In the genomic region with DNA sequence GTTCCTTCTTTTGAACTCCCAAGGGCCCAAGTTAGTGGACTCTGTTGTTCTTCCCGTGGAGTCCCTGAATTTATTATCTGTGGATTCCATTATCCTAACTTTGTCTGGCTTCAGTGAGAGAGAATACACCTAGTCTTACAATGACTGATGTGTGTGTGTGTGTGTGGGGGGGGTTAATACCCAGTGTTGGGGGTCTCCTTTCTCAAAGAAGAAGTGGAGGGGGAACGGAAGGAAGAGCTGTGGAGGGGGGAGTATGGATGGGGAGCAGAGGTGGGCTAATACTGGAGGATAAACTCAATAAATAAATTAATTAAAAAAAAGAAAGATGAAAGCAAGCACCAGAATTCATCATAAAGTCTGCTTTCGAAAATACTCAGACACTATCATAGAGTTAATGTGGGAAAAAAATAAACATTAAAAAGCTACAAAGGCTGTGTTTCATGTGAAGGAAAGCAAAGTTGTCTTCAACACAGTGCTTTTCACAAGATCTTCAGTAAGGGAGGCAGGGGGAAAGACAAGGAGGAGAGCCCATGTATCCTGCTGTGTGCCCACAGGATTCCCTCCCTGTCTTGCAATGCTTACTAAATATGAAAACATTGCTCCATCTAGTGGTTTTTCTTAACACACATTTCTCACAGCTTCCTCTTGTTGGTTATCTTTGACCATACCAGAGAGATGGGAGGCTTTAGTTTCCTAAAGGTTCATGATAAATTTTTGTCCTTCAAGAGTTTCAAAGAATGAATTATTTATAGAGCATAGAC, we compare ENCODE assay signal across 8 mouse cellular contexts.
DNase-seq lines count a peak whose midpoint lies in the region; ATAC-seq and TF ChIP-seq lines count a peak whose summit lies in the region.

No protein-coding gene starts in this region.

- 52% methylated on average over 3 of the region's 3 CpGs for WGBS in forebrain, embryonic 15.5 days
- 51% methylated on average over 3 of the region's 3 CpGs for WGBS in midbrain, postnatal 0 days

- no peak overlapping the region for H3K9ac ChIP-seq in forebrain, embryonic 15.5 days (replicated peaks)
- H3K9ac ChIP-seq in midbrain, postnatal 0 days (replicated peaks; ENCODE audit: low read length, poor library complexity, severe bottlenecking): no peak overlapping the region

- H3K27me3 ChIP-seq in forebrain, embryonic 15.5 days: no peaks in the 10 kb centered on the region
- no peaks in the 10 kb centered on the region for H3K27me3 ChIP-seq in midbrain, postnatal 0 days (ENCODE audit: insufficient read depth, low read length)

- no peaks in the 10 kb centered on the region for H3K4me1 ChIP-seq in forebrain, embryonic 15.5 days
- H3K4me1 ChIP-seq in midbrain, postnatal 0 days (ENCODE audit: insufficient read depth, low read length): no peaks in the 10 kb centered on the region

- ATAC-seq in forebrain, embryonic 15.5 days (replicated peaks): peak; percentile 80
- peak; percentile 65; the same call in 1 of the 2 replicates for ATAC-seq in midbrain, postnatal 0 days (ENCODE audit: low FRiP score)
- no peak; the same call in 1 of the 2 replicates for ATAC-seq in megakaryocyte, adult 5-6 weeks (ENCODE audit: poor library complexity, severe bottlenecking)

- H3K9me3 ChIP-seq in forebrain, embryonic 15.5 days: no peaks in the 10 kb centered on the region
- H3K9me3 ChIP-seq in midbrain, postnatal 0 days (ENCODE audit: low read length): no peaks in the 10 kb centered on the region

- peak; percentile 87 for TF ChIP-seq CTCF in midbrain, postnatal 0 days (IDR thresholded peaks at IDR 0.05)

- H3K4me2 ChIP-seq in forebrain, embryonic 15.5 days (replicated peaks): no peak overlapping the region
- H3K4me2 ChIP-seq in midbrain, postnatal 0 days (ENCODE audit: low read depth, low read length, poor library complexity, severe bottlenecking): no peak overlapping the region

- H3K27ac ChIP-seq in forebrain, embryonic 15.5 days (replicated peaks): no peak overlapping the region
- no peak overlapping the region for H3K27ac ChIP-seq in midbrain, postnatal 0 days (ENCODE audit: low read depth, low read length)

- peak; percentile 26 for DNase-seq in layer of hippocampus, adult 9-10 months (ENCODE audit: low spot score)
- DNase-seq in layer of hippocampus, postnatal 36 days: no peak
- peak; percentile 68 for DNase-seq in brain, adult 2 months (ENCODE audit: low read depth, low spot score)
- DNase-seq in midbrain, postnatal 0 days (ENCODE audit: low spot score): peak; percentile 89
- DNase-seq in cerebellum, adult 11 months: no peak
- no peak for DNase-seq in layer of hippocampus, postnatal 10 days (ENCODE audit: low spot score in 2 of 2)

- H3K4me3 ChIP-seq in forebrain, embryonic 15.5 days: no peak overlapping the region
- H3K4me3 ChIP-seq in midbrain, postnatal 0 days (ENCODE audit: low read depth, low read length): no peak overlapping the region

- no peaks in the 10 kb centered on the region for H3K36me3 ChIP-seq in forebrain, embryonic 15.5 days
- H3K36me3 ChIP-seq in midbrain, postnatal 0 days (ENCODE audit: insufficient read depth, low read length): no peaks in the 10 kb centered on the region

Comparison
In these comparisons a context has a peak if more than half of its experiments do, and no peak if none do; other contexts are left out.
1. DNase-seq: peak in layer of hippocampus, adult 9-10 months (single experiment), brain, adult 2 months (single experiment) and midbrain, postnatal 0 days (single experiment); none in layer of hippocampus, postnatal 36 days (0 of 2), cerebellum, adult 11 months (single experiment) and layer of hippocampus, postnatal 10 days (0 of 2).